Mouse (Mus musculus) MEL (cell line): ENCODE measurements around the gene Pigq. TPM values are rescaled to one million over a fixed set of nuclear protein-coding genes. Genes with fewer than 3 reads are reported as not detected.

Experiments
- DNase-seq: peaks from one replicate; pipeline ENCODE4 v3.0.0; 2011; ENCODE audit warnings: low read depth, low spot score
- H3K27ac ChIP-seq: 2 replicates; pipeline ENCODE4 v1.5.1; 2012; ENCODE audit warnings: low read depth, mild to moderate bottlenecking, control low read depth, low read length, moderate library complexity; ENCODE audit not compliant: control insufficient read depth
- H3K27me3 ChIP-seq, 2 experiments: fragments of 150-350 bp in 1 of 2; sonication (generic) in 1 of 2; 2 replicates each; pipeline ENCODE4 v1.6.1; 2012; ENCODE audit warnings: low read length in 2 of 2, mild to moderate bottlenecking in 2 of 2, improper control_type of control experiment in 1 of 2, moderate library complexity in 1 of 2; ENCODE audit not compliant: insufficient read depth in 2 of 2, control insufficient read depth in 1 of 2
- H3K36me3 ChIP-seq, 2 experiments: 2 replicates each; pipeline ENCODE4 v1.6.1; 2012 to 2014; ENCODE audit warnings: low read length in 2 of 2, improper control_type of control experiment in 1 of 2, inconsistent platforms in 1 of 2, mild to moderate bottlenecking in 1 of 2; ENCODE audit not compliant: insufficient read depth in 2 of 2, control insufficient read depth in 1 of 2
- H3K4me1 ChIP-seq, 2 experiments: fragments of 150-350 bp in 1 of 2; sonication (generic) in 1 of 2; 2 replicates each; pipeline ENCODE4 v1.6.1; 2012; ENCODE audit warnings: low read length in 2 of 2, improper control_type of control experiment in 1 of 2, mild to moderate bottlenecking in 1 of 2; ENCODE audit not compliant: insufficient read depth in 2 of 2, control insufficient read depth in 1 of 2
- H3K4me3 ChIP-seq, 2 experiments: fragments of 150-350 bp in 1 of 2; sonication (generic) in 1 of 2; 2 replicates each; pipeline ENCODE4 v1.5.1; 2012; ENCODE audit warnings: low read depth in 2 of 2, low read length in 2 of 2, mild to moderate bottlenecking in 2 of 2, moderate library complexity in 2 of 2, control low read depth in 1 of 2, improper control_type of control experiment in 1 of 2; ENCODE audit not compliant: control insufficient read depth in 1 of 2, insufficient read depth in 1 of 2
- H3K79me2 ChIP-seq: 2 replicates; pipeline ENCODE4 v1.6.1; 2012; ENCODE audit warnings: mild to moderate bottlenecking, low read length, moderate library complexity; ENCODE audit not compliant: control insufficient read depth, poor library complexity, insufficient read depth
- H3K9ac ChIP-seq: 2 replicates; pipeline ENCODE4 v1.6.1; 2012; ENCODE audit warnings: low read depth, mild to moderate bottlenecking, control low read depth, low read length, moderate library complexity; ENCODE audit not compliant: control insufficient read depth, poor library complexity, severe bottlenecking
- H3K9me3 ChIP-seq: fragments of 150-350 bp; sonication (generic); replicated peaks from 2 replicates; pipeline ENCODE4 v1.6.1; 2012; ENCODE audit warnings: mild to moderate bottlenecking, low read length, improper control_type of control experiment, moderate library complexity; ENCODE audit not compliant: insufficient read depth
- BHLHE40 ChIP-seq: IDR thresholded peaks from 2 replicates; pipeline ENCODE4 v1.6.1; 2012; ENCODE audit warnings: low read depth, mild to moderate bottlenecking, inconsistent platforms, low read length, improper control_type of control experiment, borderline replicate concordance
- CHD2 ChIP-seq: IDR thresholded peaks from 2 replicates; pipeline ENCODE4 v1.6.1; 2011; ENCODE audit warnings: low read length, improper control_type of control experiment
- CTCF ChIP-seq, 3 experiments: IDR thresholded peaks in 2 of 3; conservative IDR thresholded peaks in 1 of 3; 2 replicates each; pipeline ENCODE4 v1.5.1; 2011 to 2012; ENCODE audit warnings: low read length in 3 of 3, low read depth in 2 of 3, mild to moderate bottlenecking in 2 of 3, improper control_type of control experiment in 1 of 3, inconsistent platforms in 1 of 3, mixed read lengths in 1 of 3, moderate library complexity in 1 of 3; ENCODE audit not compliant: control insufficient read depth in 1 of 3, insufficient read depth in 1 of 3, poor library complexity in 1 of 3, severe bottlenecking in 1 of 3
- ELF1 ChIP-seq: IDR thresholded peaks from 2 replicates; pipeline ENCODE4 v1.6.1; 2014; ENCODE audit warnings: low read depth, mild to moderate bottlenecking, inconsistent platforms, low read length, improper control_type of control experiment, moderate library complexity
- EP300 ChIP-seq, 2 experiments: IDR thresholded peaks; 2 replicates each; pipeline ENCODE4 v1.6.1; 2011; ENCODE audit warnings: improper control_type of control experiment in 2 of 2, low read length in 2 of 2, low read depth in 1 of 2, mild to moderate bottlenecking in 1 of 2
- GABPA ChIP-seq: IDR thresholded peaks from 2 replicates; pipeline ENCODE4 v1.6.1; 2012; ENCODE audit warnings: low read depth, mild to moderate bottlenecking, inconsistent platforms, low read length, improper control_type of control experiment, moderate library complexity
- GATA1 ChIP-seq: IDR thresholded peaks from 2 replicates; pipeline ENCODE4 v1.6.1; 2011; ENCODE audit warnings: low read depth, low read length, improper control_type of control experiment
- JUND ChIP-seq: IDR thresholded peaks from 2 replicates; pipeline ENCODE4 v1.6.1; 2011; ENCODE audit warnings: low read depth, mild to moderate bottlenecking, improper control_type of control experiment, low read length
- KAT2A ChIP-seq: conservative IDR thresholded peaks from 2 replicates; pipeline ENCODE4 v1.6.1; 2012; ENCODE audit warnings: low read depth, low read length, improper control_type of control experiment, inconsistent platforms
- MAFK ChIP-seq: IDR thresholded peaks from 2 replicates; pipeline ENCODE4 v1.6.1; 2011; ENCODE audit warnings: low read depth, mild to moderate bottlenecking, low read length, improper control_type of control experiment, borderline replicate concordance
- MAX ChIP-seq: IDR thresholded peaks from 2 replicates; pipeline ENCODE4 v1.6.1; 2011; ENCODE audit warnings: low read length, improper control_type of control experiment
- MAZ ChIP-seq: IDR thresholded peaks from 2 replicates; pipeline ENCODE4 v1.6.1; 2012; ENCODE audit warnings: low read depth, mild to moderate bottlenecking, inconsistent platforms, low read length, improper control_type of control experiment
- MEF2A ChIP-seq: IDR thresholded peaks from 2 replicates; pipeline ENCODE4 v1.6.1; 2014; ENCODE audit warnings: low read depth, mild to moderate bottlenecking, inconsistent platforms, low read length, improper control_type of control experiment; ENCODE audit not compliant: poor library complexity, insufficient replicate concordance, severe bottlenecking; ENCODE audit errors: extremely low read depth
- MYB ChIP-seq: IDR thresholded peaks from 2 replicates; pipeline ENCODE4 v1.6.1; 2011; ENCODE audit warnings: mild to moderate bottlenecking, low read depth, low read length, improper control_type of control experiment
- MYC ChIP-seq: IDR thresholded peaks from 2 replicates; pipeline ENCODE4 v1.6.1; 2011; ENCODE audit warnings: low read depth, mild to moderate bottlenecking, low read length, improper control_type of control experiment, moderate library complexity
- NELFE ChIP-seq: IDR thresholded peaks from 2 replicates; pipeline ENCODE4 v1.6.1; 2011; ENCODE audit warnings: low read depth, low read length, improper control_type of control experiment
- NRF1 ChIP-seq: IDR thresholded peaks from 2 replicates; pipeline ENCODE4 v1.6.1; 2014; ENCODE audit warnings: low read depth, mild to moderate bottlenecking, inconsistent platforms, low read length, improper control_type of control experiment, moderate library complexity; ENCODE audit not compliant: poor library complexity, insufficient read depth, severe bottlenecking
- POLR2A ChIP-seq, 2 experiments: IDR thresholded peaks; 2 replicates each; pipeline ENCODE4 v1.6.1; 2011 to 2012; ENCODE audit warnings: low read length in 2 of 2, mild to moderate bottlenecking in 2 of 2, control low read depth in 1 of 2, improper control_type of control experiment in 1 of 2, low read depth in 1 of 2, moderate library complexity in 1 of 2; ENCODE audit not compliant: control insufficient read depth in 1 of 2, insufficient read depth in 1 of 2, poor library complexity in 1 of 2
- SIN3A ChIP-seq: IDR thresholded peaks from 2 replicates; pipeline ENCODE4 v1.6.1; 2012; ENCODE audit warnings: low read length, improper control_type of control experiment, inconsistent platforms
- SMC3 ChIP-seq: IDR thresholded peaks from 2 replicates; pipeline ENCODE4 v1.6.1; 2011; ENCODE audit warnings: low read depth, low read length, improper control_type of control experiment
- TAL1 ChIP-seq: IDR thresholded peaks from 2 replicates; pipeline ENCODE4 v1.6.1; 2012; ENCODE audit warnings: mild to moderate bottlenecking, inconsistent platforms, low read length, moderate library complexity, mixed read lengths
- TBP ChIP-seq: IDR thresholded peaks from 2 replicates; pipeline ENCODE4 v1.8.0; 2011; ENCODE audit warnings: low read depth, low read length, improper control_type of control experiment
- TCF12 ChIP-seq: IDR thresholded peaks from 2 replicates; pipeline ENCODE4 v1.6.1; 2014; ENCODE audit warnings: low read depth, mild to moderate bottlenecking, inconsistent platforms, low read length, improper control_type of control experiment, moderate library complexity
- UBTF ChIP-seq: IDR thresholded peaks from 2 replicates; pipeline ENCODE4 v1.6.1; 2012; ENCODE audit warnings: low read depth, mild to moderate bottlenecking, inconsistent platforms, low read length, improper control_type of control experiment, moderate library complexity, borderline replicate concordance; ENCODE audit not compliant: insufficient read depth
- USF1 ChIP-seq: IDR thresholded peaks from 2 replicates; pipeline ENCODE4 v1.6.1; 2014; ENCODE audit warnings: low read depth, mild to moderate bottlenecking, inconsistent platforms, low read length, improper control_type of control experiment, moderate library complexity
- USF2 ChIP-seq, 2 experiments: IDR thresholded peaks; 2 replicates each; pipeline ENCODE4 v1.6.1; 2011 to 2012; ENCODE audit warnings: improper control_type of control experiment in 2 of 2, low read length in 2 of 2, borderline replicate concordance in 1 of 2, inconsistent platforms in 1 of 2, low read depth in 1 of 2, mild to moderate bottlenecking in 1 of 2; ENCODE audit not compliant: insufficient read depth in 1 of 2
- ZC3H11A ChIP-seq: IDR thresholded peaks from 2 replicates; pipeline ENCODE4 v1.6.1; 2012; ENCODE audit warnings: low read depth, mild to moderate bottlenecking, inconsistent platforms, low read length, improper control_type of control experiment
- ZKSCAN1 ChIP-seq: IDR thresholded peaks from 2 replicates; pipeline ENCODE4 v1.6.1; 2012; ENCODE audit warnings: low read depth, mild to moderate bottlenecking, inconsistent platforms, low read length, improper control_type of control experiment, moderate library complexity
- ZNF384 ChIP-seq: IDR thresholded peaks from 2 replicates; pipeline ENCODE4 v1.6.1; 2012; ENCODE audit warnings: low read depth, mild to moderate bottlenecking, inconsistent platforms, low read length, improper control_type of control experiment
- polyA plus RNA-seq, 2 experiments: library from polyadenylated mRNA; stranded (reverse) in 1 of 2; unstranded in 1 of 2; fragments of >175 nt in 1 of 2; fragments of >200 nt in 1 of 2; gene quantifications; 2 replicates each; pipeline versions ENCODE4 v1.2.1 to v1.2.4; 2012; ENCODE audit warnings: low replicate concordance in 2 of 2, low read depth in 1 of 2; ENCODE audit not compliant: insufficient read length in 2 of 2, insufficient read depth in 1 of 2, missing spikeins in 1 of 2
- total RNA-seq: library from RNA; depleted of rRNA; stranded (reverse); fragments of 300-350 nt; gene quantifications from 2 replicates; pipeline ENCODE4 v1.2.3, GENCODE M21; 2012

The Pigq gene
- total and polyA plus RNA-seq, 3 experiments = 67.8 to 825 (median 193) TPM

GRCm38 (mm10) chr17:25962413-25962905 is 17.7 kb upstream of the Pigq start:
- Histone ChIP-seq H3K4me1 (peaks cover 5 to 20% of the 10 kb centered on the region in 2 experiments; a peak in 3 of 4 replicates), H3K4me3 (no peak overlapping the region), H3K9ac (no peak overlapping the region), H3K9me3 (no peaks in the 10 kb centered on the region), H3K27me3 (no peaks in the 10 kb centered on the region), H3K27ac (peak overlapping the region; percentile 40; the same call in 1 of the 2 replicates), H3K79me2 (no peaks in the 10 kb centered on the region), H3K36me3 (peaks cover 0 to 13% of the 10 kb centered on the region in 2 experiments; a peak in 3 of 4 replicates)
- DNase-seq = no peak
- TF ChIP-seq ELF1 (no peak), MAZ (no peak), MAFK (no peak), ZNF384 (no peak), NRF1 (no peak), TAL1 (no peak), MYC (no peak), MEF2A (no peak), CHD2 (no peak), NELFE (no peak)

GRCm38 (mm10) chr17:25961566-25961965 is 16.8 kb upstream of the Pigq start:
- Histone ChIP-seq H3K79me2 (no peaks in the 10 kb centered on the region), H3K9me3 (no peaks in the 10 kb centered on the region), H3K27me3 (no peaks in the 10 kb centered on the region), H3K4me3 (no peak overlapping the region), H3K27ac (peak overlapping the region; percentile 51), H3K4me1 (peaks cover 5 to 20% of the 10 kb centered on the region in 2 experiments; a peak in 3 of 4 replicates), H3K36me3 (peaks cover 0 to 13% of the 10 kb centered on the region in 2 experiments; a peak in 3 of 4 replicates), H3K9ac (no peak overlapping the region)
- peak; percentile 89 for DNase-seq
- no peak for TF ChIP-seq POLR2A (IDR thresholded peaks at IDR 0.05; ENCODE audit: control insufficient read depth in 1 of 2, insufficient read depth in 1 of 2, low read depth in 1 of 2, low read length in 2 of 2, poor library complexity in 1 of 2)
- no peak for TF ChIP-seq MYB
- peak; percentile 94 for TF ChIP-seq GATA1
- TF ChIP-seq GABPA = no peak
- TF ChIP-seq ZKSCAN1 = no peak
- no peak for TF ChIP-seq SMC3
- TF ChIP-seq UBTF = no peak
- peak; percentile 89 to 91 for TF ChIP-seq EP300 (IDR thresholded peaks at IDR 0.05; ENCODE audit: low read depth in 1 of 2, low read length in 2 of 2)
- no peak for TF ChIP-seq KAT2A
- no peak for TF ChIP-seq JUND
- TF ChIP-seq CHD2 = no peak
- no peak; the same call in 1 of the 2 replicates for TF ChIP-seq SIN3A
- no peak for TF ChIP-seq MAX
- no peak for TF ChIP-seq ZNF384
- no peak for TF ChIP-seq MYC
- TF ChIP-seq CTCF (IDR thresholded peaks at IDR 0.05 in 2 of 3, conservative IDR thresholded peaks at IDR 0.05 in 1 of 3; ENCODE audit: control insufficient read depth in 1 of 3, insufficient read depth in 1 of 3, low read depth in 2 of 3, low read length in 3 of 3, poor library complexity in 1 of 3, severe bottlenecking in 1 of 3) = no peak
- peak; percentile 38; the same call in 1 of the 2 replicates for TF ChIP-seq TBP
- no peak for TF ChIP-seq NELFE
- no peak for TF ChIP-seq NRF1
- TF ChIP-seq TAL1 = peak; percentile 98
- TF ChIP-seq ELF1 = no peak
- TF ChIP-seq TCF12 = peak; percentile 96
- TF ChIP-seq USF1 = no peak
- TF ChIP-seq BHLHE40 = no peak
- no peak for TF ChIP-seq ZC3H11A
- TF ChIP-seq MEF2A = no peak
- no peak for TF ChIP-seq USF2 (IDR thresholded peaks at IDR 0.05; ENCODE audit: borderline replicate concordance in 1 of 2, insufficient read depth in 1 of 2, low read depth in 1 of 2, low read length in 2 of 2)
- TF ChIP-seq MAZ = no peak
